Mouse (Mus musculus) embryonic fibroblast, embryonic 13.5 days (primary cell): ENCODE data around the gene Tgfbrap1. TPM values are rescaled to one million over a fixed set of nuclear protein-coding genes. Genes with fewer than 3 reads are reported as not detected.

ENCODE experiments used
- H3K27ac ChIP-seq: 2 replicates; pipeline ENCODE4 v1.5.1; 2012; ENCODE audit warnings: low read length, control low read depth, inconsistent platforms; ENCODE audit not compliant: insufficient read depth
- H3K4me1 ChIP-seq: 2 replicates; pipeline ENCODE4 v1.6.1; 2011; ENCODE audit warnings: low read length; ENCODE audit not compliant: control insufficient read depth, insufficient read depth
- H3K4me3 ChIP-seq: 2 replicates; pipeline ENCODE4 v1.5.1; 2011; ENCODE audit warnings: mild to moderate bottlenecking, control low read depth, low read length; ENCODE audit not compliant: insufficient read depth
- CTCF ChIP-seq: IDR thresholded peaks from 2 replicates; pipeline ENCODE4 v1.5.1; 2011; ENCODE audit warnings: mild to moderate bottlenecking, control low read depth, low read length, moderate library complexity, borderline replicate concordance; ENCODE audit not compliant: insufficient read depth
- POLR2A ChIP-seq: IDR thresholded peaks from 2 replicates; pipeline ENCODE4 v1.6.1; 2011; ENCODE audit warnings: low read depth, mild to moderate bottlenecking, control low read depth, low read length, moderate library complexity
- polyA plus RNA-seq: library from polyadenylated mRNA; stranded (reverse); fragments of >200 nt; gene quantifications from 2 replicates; pipeline ENCODE4 v1.2.4, GENCODE M21; 2011; ENCODE audit warnings: low read depth; ENCODE audit not compliant: missing spikeins, insufficient read length

Tgfbrap1 gene
- polyA plus RNA-seq, 1 experiment, result 15.1 TPM

GRCm38 (mm10) chr1:43082946-43083345 is 15.5 kb downstream of the Tgfbrap1 start:
- H3K4me3 ChIP-seq, result no peak overlapping the region
- no peak for TF ChIP-seq CTCF
- no peak overlapping the region for H3K27ac ChIP-seq
- H3K4me1 ChIP-seq, result no peaks in the 10 kb centered on the region

GRCm38 (mm10) chr1:43078124-43078523 is 20.3 kb downstream of the Tgfbrap1 start:
- TF ChIP-seq CTCF, result no peak
- TF ChIP-seq POLR2A, result no peak
- no peak overlapping the region for H3K4me3 ChIP-seq
- H3K27ac ChIP-seq, result no peak overlapping the region
- H3K4me1 ChIP-seq, result no peaks in the 10 kb centered on the region

- Histone ChIP-seq H3K4me3 (no peak overlapping the region), H3K27ac (no peak overlapping the region), H3K4me1 (no peaks in the 10 kb centered on the region)
- TF ChIP-seq POLR2A (no peak), CTCF (no peak)
Measured at GRCm38 (mm10) chr1:43074791-43075190, 23.6 kb downstream of the Tgfbrap1 start.

DNA sequence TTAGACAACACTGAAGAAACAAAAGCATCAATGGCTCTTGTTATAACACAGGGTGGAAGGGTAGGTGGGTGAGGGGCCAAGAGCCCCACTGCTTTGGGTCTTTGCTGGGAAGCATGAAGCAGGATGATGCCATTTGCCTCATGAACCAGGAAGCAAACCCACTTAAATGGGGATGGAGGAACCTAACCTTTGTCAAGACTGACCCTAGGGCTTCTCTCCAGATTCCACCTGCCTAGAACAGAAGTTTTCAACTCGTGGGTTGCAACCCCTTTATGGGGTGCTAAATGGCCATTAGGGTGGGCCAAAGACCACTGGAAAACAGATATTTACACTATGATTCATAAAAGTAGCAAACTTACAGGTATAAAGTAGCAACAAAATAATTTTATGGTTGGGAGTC is 25.9 kb downstream of the Tgfbrap1 start:
- TF ChIP-seq CTCF (no peak), POLR2A (no peak)
- no peak overlapping the region for H3K4me3 ChIP-seq
- H3K4me1 ChIP-seq, result no peaks in the 10 kb centered on the region
- H3K27ac ChIP-seq, result no peak overlapping the region

DNA sequence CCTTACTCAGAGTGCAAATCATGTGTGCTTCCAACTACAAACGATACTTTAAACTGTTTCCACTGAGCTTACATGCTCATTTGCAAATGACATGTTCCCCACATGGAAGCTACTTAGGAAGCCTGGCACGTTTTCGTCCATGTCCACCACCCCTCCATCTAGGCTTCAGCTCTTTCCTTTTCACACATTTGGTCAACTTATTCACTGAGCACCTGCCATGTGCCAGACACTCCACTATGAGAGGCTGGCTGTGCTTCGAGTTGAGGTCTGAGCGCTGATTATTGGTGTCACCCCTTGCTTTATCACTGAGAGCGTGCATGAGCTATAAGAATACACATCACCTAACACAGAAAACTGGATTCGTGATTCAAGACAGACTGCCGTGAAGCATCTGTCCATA is 26.4 kb downstream of the Tgfbrap1 start:
- Histone ChIP-seq H3K4me1 (no peaks in the 10 kb centered on the region), H3K4me3 (no peak overlapping the region), H3K27ac (no peak overlapping the region)
- TF ChIP-seq POLR2A (no peak), CTCF (no peak)

DNA sequence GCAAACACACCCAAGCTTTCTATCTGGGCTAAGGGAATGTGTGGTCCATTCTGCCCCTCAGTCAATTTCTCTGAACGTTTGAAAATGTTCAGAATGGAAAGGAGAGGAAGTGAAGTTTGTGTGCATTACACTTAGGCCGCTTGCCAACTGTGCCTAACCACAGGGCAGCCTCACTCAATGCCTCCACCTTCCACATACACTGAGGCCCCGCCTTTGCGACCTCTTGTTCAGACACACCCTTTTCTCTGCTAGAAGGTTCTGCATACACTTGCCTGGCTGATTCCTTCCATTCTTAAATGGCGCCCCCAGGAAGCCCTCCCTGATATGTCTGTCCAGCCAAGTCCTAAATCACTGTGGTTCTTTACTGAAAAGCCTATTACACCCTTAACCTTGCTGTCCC is 27.7 kb downstream of the Tgfbrap1 start:
- no peak for TF ChIP-seq POLR2A
- no peak for TF ChIP-seq CTCF
- Histone ChIP-seq H3K4me1 (no peaks in the 10 kb centered on the region), H3K27ac (no peak overlapping the region), H3K4me3 (no peak overlapping the region)

DNA sequence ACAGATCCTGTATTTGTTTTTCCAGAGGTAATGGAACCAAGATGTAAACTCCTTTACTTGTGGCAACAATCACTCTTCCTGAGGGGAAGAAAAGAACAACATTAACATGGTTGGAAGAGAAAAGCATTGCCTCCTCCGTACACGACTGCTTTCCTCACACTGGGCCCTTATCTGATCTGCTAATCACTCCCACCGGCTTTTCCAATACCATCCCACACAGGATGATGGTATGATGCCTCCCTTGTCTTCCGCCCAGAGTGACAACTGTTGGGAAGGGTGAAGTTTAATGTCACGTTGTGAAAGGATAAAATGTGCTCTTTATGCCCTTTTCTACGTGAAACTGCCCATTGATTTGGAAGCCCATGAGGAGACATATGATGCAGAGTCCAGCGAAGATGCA is 30.9 kb downstream of the Tgfbrap1 start:
- TF ChIP-seq POLR2A (no peak), CTCF (no peak)
- Histone ChIP-seq H3K27ac (no peak overlapping the region), H3K4me3 (no peak overlapping the region), H3K4me1 (no peaks in the 10 kb centered on the region)

- no peaks in the 10 kb centered on the region for H3K4me1 ChIP-seq
- H3K27ac ChIP-seq, result no peak overlapping the region
- TF ChIP-seq POLR2A (no peak), CTCF (no peak)
- no peak overlapping the region for H3K4me3 ChIP-seq
Measured at GRCm38 (mm10) chr1:43066573-43066972, 31.9 kb downstream of the Tgfbrap1 start.

DNA sequence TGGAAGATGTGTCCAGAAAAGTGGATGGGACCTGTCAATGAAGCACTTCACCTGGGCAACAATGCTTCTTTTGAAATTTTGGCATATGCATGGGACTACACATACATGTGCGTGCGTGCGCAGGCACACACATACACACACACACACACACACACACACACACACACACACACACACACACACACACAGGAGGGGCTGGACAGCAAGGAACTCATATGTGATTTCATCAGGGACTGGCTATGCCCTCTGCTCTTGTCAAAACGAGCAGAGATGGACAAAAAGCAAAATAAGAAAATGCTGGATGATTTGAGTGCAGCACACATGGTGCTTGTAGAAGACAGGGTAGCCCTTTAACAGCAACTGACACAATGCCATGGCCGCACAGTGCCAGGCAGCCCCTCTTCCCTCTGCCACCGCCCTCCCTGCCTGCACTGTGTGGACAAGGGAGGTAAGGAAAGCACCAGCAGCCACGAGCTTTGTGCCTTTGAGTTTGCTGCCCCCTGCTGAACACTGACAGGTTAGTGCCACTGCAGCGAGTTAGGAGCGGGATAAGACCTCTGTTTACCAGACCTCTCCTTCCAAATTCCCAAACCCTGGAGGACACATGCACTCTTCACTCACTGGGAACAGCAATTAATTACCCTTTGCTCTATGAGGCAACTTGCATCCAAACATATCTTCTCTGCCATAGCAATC is 32.7 kb downstream of the Tgfbrap1 start:
- Histone ChIP-seq H3K4me1 (no peaks in the 10 kb centered on the region), H3K4me3 (no peak overlapping the region), H3K27ac (no peak overlapping the region)
- TF ChIP-seq POLR2A (no peak), CTCF (peak; percentile 96)

DNA sequence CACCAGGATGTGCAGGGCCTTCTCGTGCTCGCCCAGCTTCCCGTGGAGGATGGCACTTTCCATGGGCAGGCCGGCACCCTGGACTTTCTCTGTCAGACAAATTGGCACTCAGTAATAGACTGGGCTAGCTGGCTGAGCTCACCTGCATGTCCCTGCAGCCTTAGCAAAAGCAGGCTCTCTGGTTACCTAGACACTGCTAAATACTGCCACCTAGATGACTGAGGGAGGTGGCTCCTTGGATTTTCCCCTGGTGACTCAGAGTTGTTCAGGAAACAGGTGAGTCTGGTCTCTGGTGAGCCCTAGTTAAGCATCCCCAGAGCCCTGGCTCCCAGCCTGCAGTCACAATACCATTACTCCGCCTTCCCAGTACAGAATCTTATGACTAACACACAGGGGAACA is 46.5 kb downstream of the Tgfbrap1 start:
- Histone ChIP-seq H3K4me3 (no peak overlapping the region), H3K27ac (no peak overlapping the region), H3K4me1 (no peaks in the 10 kb centered on the region)
- TF ChIP-seq CTCF (no peak), POLR2A (no peak)
